Mouse (Mus musculus) embryonic fibroblast, embryonic 13.5 days (primary cell): ENCODE data around the gene Rpl9-ps1.

ENCODE experiments used
- CTCF ChIP-seq: IDR thresholded peaks from 2 replicates; pipeline ENCODE4 v1.5.1; 2011; ENCODE audit warnings: mild to moderate bottlenecking, control low read depth, low read length, moderate library complexity, borderline replicate concordance; ENCODE audit not compliant: insufficient read depth
- POLR2A ChIP-seq: IDR thresholded peaks from 2 replicates; pipeline ENCODE4 v1.6.1; 2011; ENCODE audit warnings: low read depth, mild to moderate bottlenecking, control low read depth, low read length, moderate library complexity

DNA sequence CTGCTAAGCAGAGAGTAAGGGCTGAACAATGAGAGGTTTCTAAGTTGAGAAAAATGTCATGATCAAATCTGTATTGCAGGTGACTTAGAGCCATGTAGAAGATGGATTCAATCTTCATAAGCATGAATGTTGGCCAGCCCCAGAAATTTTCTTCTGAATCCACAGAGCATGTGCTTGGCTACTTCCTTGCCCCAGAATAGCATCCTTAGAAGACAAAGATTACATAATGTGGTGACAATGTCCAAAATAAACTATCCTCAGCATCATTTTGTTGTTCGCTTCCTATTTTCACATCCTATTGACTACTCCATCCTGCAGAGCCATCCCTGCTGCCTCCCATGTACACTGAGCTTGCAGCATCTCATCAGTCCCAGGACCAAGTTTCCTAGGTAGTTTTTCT, 30.2 kb upstream of the Rpl9-ps1 start:
- no peak for TF ChIP-seq CTCF
- no peak for TF ChIP-seq POLR2A
